Mouse (Mus musculus) megakaryocyte-erythroid progenitor cell, adult 5-6 weeks (primary cell): ENCODE measurements at regions not wholly inside any gene's neighbourhood (a gene's known extent, or its start where the extent isn't known, plus 50 kb on each side); places are given as distances from the start of the nearest gene placed in this dataset.
A peak's percentile ranks its signal among the peaks of the same experiment; 100 is the strongest.
"Not testable (repeated sequence)": the region's sequence is repeated elsewhere in the genome, so short reads cannot be mapped to it uniquely, and the experiment has no call there.

ENCODE experiments used
- ATAC-seq: replicated peaks from 2 replicates; pipeline ENCODE4 v1.8.0; 2016; ENCODE audit warnings: mild to moderate bottlenecking, inconsistent platforms; ENCODE audit not compliant: severe bottlenecking, poor library complexity, low FRiP score, low TSS enrichment

DNA sequence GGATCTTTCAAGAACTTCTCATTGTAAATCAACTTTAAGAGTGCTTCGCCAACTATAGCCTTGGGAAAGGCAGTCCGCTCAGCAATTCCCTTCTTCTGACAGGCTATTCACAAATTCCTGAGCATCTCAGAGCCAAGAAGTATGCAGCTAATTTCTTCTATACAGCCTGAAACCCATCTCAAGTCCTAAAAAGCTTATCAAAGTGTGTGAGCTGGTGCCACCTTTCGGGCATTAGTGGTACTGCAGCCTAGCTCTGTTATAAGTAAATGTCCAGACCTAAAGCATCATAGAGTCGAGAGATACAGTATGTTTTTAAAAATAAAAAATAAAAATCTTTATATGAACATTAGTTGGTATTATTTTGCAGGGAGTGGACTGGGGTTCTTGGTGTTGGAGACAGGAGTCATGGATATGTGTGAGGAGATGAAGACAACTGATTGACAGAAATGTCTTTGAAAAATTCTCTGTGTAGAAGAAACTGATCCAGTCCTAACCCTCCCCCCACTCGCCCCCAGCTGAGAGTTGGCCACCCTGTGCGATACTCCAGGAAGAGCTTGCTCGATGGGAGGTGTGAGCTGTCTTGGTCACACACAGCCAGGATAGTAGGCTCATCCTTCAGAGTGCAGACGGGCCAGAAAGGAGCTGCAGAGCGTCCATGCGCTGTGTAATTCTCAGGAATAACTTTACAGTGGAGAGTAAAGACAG is 56.4 kb downstream of the Bod1 start:
- 0 out of 2 replicates have a peak, but pooled peaks have one; percentile 32 for ATAC-seq

DNA sequence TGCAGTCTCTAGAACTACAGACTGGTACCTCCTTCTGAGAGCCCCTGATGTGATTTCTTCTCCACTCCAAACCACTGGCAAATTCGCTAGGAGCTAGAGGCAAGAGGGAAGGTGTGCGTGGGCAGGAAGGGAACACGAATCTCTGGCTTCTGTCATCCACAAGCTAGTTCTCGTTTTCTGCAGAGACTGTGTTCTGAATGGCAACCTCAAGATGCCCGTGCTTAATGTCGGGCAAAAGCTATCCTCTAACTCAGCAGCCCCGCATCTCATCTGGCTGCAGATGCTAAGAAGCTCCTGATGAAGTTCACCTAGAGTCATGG is 57.3 kb downstream of the Bod1 start:
- ATAC-seq: no peak

DNA sequence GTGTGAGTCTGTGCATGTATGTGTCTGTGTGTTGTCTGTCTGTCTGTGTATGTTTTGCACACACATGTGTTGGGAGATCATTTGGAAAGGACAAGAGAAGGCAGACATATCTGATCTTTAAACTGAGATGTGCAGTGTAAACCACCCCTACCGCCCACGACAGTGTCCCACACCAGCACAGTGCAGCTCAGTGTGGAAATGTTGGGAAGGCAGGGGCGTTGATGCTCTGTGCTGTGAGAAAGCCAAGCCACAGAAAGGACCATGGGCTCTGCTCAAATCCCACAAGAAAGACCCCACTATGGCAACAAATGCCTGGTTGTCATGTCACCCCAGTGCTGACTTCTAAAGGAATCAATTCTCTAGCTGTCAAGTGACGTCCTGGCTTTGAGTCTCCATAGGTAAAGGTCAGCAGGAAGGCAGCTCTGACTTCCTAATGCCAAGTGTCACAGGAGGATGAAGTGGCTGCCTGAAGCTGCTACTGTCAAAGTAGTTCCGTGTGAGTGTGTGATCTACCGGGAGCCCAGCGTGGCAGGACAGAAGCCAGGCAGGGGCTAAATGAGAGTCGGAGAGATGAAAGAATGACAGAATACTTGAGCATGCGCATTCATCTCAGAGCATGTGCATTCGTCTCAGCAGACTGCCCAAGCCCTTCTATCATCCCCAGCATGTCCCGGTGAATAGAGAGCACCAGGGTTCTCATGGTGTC is 57.8 kb downstream of the Bod1 start:
- ATAC-seq: no peak

DNA sequence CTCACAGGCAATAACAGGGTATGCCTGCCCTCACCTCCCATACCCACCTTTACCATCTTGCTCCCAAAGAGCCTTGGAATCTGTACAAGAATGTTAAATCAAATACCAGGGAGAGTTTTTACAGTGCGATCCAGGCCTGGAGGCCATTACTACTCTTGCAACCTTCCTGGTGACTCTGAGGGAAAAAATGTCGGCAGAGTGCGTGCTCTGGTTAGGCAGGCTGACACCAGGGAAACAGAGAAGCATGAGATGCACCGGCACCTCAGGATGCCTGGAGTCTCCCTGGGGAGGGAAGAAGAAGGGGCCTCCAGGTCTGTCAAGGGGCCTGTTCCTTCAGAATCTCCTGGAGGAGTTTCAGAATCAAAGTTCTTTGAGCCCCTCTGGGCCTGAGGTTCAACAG is 63.2 kb downstream of the Bod1 start:
- no peak for ATAC-seq

DNA sequence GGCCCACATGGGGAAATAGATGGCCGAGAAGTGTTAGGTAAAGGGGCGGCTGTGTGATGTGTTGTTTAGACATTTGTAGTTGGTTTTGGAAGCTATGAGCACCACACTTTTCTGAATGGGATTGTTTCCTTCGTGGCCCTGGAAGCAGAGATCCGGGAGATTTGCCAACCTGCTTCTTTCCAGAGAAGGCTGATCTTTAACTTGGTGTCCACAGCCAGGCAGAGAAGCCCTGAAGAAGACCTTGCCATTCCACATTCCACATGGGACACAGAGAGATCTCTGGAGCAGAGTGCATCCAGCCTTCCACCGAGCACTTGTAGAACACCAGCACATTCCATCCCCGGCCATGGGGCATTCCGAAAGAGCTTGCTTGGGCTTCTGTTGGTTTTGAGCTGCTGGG is 70.2 kb downstream of the Bod1 start:
- no peak for ATAC-seq

DNA sequence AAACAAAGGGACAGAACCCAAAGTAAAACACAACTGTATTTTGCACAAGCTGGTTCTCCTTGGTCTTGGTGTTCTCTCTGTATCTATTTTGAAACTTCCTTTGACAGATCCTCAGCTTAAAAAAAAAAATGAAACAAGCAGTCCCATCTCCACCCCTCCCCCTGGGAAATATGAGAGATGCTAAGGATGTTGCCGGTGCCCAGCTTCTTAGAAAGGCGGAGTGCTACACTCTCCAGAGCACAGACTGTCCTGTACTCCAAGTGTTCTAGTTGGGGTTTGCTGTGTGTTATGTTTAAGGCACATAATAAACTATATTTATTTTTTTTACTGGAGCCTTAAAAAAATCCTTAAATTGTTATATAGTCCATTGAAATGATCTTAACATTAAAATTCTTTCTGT is 78.1 kb downstream of the Bod1 start:
- ATAC-seq: no peak

DNA sequence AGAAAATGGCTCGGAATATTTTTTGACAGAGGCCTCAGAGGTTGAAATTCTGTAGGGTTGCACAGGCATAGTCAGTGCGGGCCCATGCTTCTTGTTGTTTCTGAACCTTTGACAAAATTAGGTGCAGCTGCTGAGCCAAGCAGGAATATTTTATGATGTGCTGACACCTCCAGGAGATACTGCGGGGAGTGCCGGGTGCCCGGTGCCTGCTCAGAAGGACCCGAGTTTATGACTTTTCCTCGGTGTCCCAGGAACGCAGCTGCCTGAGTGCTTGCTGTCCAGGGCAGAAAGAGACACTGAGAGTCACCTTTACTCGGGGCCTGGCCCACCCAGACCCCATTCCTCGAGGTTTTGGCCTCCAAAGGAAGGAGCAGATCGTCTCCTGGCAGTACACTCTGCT is 79.6 kb downstream of the Bod1 start:
- no peak for ATAC-seq

DNA sequence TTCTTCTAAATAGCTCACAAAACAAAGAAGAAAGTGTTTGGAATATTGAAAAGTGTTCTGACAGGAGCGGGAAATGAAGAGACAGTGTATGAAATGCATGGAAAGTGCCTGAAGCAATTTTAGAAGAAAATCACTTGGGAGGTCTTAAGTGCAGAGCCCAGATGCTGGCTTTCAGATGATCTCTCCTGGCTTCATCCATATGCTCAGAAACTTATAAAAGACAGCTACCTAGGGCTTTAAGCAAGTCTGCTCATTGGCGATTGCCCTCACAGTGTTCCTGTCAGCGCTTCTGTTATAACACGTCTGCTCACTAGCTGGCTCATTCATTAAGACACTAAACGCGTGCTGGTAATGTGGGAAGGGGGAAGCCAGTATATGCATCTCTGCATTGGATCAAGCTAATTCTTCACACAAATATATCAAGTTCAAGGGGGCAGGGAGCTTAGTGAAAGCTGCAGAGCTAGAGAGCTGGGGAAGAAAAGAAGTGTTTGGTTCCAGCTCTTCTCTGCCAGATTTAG is 80.6 kb downstream of the Bod1 start:
- ATAC-seq: no peak

DNA sequence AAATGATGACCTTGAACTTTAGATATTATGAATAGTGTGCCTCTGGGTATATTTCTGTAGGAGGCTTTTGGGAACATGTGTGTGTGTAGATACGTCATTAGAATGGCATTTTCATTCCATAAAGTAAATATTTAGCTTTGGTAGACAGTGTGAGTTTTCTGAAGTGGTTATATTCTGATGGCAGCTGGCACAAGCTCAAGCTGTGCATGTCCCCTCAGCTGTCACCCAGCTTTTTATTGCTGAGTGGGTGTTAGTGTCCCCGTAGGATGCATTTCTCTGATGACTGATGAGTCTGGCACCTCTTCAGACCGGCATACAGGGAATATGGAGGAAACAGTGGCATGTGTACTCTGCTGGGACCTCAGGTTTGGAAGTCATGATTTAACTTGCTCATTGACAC is 96.7 kb downstream of the Bod1 start:
- ATAC-seq: no peak

DNA sequence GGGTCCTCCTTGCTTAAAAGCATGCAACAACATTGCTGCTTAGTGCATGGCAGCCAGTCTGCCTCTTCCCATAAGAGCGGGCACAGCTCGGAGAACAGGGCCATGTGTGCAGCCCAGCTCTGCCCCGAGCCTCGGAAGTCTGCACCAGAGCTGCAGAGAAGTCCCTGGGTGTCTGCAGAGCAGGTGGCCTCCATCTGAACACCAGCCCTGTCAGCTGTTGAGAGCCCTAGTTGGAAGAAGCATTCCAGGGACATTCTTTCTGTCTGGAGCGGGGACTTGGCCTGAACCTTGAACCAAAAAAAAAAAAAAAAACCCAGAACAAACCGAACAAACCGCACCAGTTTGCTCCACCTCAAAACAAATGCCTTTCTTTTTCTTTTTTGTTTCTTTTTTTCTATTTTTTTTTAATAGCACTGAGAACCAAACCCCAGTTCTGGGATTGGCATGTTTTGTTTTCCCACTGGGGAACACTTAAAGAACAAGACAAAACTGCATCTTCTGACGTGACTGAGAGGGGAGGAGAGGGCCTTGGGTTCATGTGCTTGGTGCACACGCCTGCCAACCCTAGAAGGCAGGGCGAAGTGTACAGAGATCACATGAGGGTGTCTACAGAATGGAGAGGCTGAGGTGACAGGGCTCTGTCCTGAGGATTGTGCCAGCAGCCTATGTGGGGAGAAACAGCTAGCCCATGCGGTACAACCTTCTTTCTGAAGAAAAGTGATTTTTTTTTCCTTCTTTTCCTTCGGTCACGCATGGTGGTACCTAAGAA is 106.8 kb downstream of the Bod1 start:
- no peak for ATAC-seq

DNA sequence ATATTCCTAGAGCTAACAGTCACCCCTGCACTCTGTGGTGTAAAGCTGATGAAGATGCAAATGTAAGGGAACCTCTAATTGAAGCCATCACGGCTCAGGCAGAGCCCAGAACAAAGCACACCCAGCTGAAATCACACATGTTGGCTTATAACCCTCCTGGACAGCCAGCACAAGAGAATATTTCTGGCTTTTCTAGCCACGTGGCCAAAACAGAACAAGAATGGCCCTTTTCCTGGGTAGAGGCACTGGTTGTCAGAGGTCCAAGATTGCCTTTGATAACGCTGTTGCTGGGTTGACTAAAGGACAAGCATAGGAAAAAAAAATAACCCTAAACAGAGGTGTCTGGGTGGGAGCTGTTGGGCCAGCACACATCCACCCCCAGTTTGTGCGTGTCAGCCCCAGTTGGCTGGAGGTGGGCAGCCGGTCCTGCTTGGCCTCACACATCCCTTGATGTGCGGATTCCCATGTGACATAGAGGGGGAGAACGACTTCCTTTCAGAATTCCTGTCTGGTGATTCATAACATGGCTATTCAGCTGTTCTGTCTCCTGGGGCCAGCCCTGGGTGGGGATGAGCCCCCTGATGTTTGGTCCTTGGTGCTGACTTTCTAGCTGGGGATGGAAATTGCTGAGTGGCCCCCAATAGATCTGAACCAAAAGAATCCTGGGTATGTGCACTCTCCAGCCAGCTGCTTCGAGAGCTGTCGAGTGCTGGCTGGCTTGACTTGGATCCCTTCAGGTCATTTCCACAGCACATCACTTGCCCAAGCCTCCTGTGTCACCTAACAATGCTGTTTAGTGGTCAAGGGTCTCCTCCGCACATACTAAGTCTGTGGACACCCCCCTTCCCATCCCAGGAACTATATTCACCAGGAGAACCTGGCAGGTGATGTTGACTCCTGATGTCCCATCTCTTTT is 107.6 kb downstream of the Bod1 start:
- ATAC-seq: no peak

DNA sequence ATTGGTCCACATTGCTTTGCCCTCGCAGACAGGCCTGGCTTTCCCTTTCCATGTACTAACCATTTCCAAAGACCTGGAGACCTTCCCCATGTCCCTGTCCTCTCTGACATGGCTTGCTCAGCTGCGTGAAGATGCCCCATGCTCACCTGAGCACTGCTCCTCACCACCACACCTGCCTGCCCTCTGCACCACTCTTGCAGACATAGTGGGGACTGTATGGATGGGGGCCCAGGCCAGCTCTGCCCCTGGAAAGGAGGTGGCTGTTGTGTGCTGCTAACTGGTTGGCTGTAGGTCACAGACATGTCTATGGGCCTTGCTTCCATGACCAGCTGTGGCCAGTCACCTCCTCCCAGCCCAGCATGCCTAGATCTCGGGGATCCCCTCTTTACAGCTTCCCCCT is 108.7 kb downstream of the Bod1 start:
- no peak for ATAC-seq

DNA sequence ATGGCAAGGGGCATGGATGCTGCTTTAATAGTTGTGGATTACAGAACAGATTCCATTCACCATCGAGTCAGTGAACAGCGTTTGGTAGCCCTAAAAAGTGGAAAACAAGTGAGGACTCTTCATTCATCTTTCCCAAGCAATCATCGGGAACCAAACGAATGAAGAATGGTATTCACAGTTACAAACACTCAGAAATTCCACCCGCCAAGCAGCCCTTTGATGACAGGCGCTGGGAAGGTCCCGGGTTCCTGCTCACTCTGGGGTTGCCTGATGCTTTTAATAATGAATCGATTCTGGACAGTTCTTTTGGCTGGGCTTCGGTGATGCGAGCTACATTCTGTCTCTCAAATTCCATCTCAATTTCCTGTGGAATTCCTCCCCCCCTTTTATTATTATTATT is 110.9 kb downstream of the Bod1 start:
- ATAC-seq: no peak

DNA sequence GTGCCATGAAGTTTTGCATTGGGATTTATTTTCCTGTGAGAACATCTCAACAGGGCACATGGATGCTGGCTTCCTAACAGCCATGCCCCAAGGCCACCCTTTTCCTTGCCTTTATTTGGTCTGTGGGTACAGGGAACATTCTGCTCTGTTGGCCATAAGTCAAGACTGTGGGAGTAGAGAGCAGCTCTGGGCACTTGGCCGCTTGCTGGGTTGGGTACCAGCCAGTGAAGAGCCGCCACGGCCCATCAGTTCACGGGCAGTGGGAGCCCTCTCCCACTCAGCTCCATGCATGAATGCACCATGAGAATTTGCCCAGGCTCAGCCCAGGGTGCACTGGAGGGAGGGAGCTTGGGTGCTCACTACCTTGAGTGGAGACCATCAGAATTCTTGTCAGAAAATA is 116.6 kb downstream of the Bod1 start:
- ATAC-seq: no peak

DNA sequence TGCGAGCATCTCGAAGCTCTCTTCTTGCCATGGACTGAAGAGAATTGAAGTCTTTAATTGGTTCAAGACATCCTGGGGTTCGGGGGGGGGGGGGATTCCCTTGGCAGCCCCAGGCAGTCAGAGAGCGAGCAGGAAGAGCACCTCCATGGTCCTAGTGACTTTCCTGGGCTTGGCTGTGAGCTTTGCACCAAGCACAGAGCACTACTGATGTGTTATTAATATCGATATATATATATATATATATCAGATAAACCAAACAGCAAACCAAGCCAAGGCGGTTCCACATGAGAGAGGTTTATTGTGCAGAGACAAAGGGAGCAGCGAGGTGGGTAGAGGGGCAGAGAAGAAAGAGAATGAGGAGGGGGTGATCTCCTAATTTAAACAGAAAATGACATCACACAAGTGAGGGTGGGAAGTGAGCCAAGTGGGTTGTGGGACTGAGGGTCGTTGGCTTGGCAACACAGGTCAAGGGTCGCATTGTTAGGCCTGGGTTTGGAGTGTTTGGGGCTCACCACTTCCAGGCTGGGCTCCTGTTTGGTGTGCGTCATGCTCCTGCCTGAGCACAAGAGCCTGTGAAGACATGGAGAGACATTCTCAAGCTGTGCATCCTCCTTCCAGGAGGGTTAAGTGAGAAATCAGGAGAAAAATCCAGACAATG is 119.9 kb downstream of the Bod1 start:
- ATAC-seq: no peak

DNA sequence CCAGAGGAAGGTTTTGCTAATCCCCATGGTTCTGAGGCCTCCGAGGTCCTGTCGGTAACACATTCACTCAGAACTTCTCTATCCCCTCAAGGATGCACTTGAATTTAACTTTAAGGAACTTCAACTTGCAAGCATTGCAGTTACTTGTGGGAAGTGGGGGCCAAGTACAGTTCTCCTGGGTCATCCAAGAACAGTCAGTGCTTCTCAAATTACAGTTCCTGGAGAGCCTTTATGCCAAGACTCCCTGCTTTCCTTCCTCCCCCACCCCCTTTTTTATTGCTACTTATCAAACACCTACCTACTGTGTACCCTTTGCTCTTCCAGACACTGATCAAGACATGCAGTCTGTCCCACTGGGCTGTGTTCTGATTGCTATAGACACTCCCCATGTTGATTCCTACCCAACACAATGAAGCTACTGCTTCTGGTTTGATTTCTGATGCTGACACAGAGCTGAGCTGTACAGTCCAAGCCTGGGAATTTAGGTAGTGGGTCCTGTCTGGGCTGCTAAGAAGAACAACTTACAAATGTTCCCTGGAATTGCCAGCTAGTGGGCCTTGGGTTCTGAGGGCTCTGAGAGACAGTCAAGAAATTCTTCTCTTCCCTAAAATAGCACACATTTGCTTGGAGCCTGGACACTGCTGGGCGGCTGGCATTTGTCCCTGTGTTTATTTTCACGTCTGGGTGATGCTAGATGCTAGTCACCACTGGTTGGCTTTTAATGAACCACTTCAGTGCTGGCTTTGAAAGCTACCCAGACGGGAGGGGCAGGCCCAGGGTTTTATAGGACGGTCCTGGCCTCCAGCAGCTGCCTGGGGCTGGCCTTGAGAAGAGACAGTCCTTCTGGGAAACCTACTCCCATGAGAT is 120.7 kb downstream of the Bod1 start:
- ATAC-seq: no peak

DNA sequence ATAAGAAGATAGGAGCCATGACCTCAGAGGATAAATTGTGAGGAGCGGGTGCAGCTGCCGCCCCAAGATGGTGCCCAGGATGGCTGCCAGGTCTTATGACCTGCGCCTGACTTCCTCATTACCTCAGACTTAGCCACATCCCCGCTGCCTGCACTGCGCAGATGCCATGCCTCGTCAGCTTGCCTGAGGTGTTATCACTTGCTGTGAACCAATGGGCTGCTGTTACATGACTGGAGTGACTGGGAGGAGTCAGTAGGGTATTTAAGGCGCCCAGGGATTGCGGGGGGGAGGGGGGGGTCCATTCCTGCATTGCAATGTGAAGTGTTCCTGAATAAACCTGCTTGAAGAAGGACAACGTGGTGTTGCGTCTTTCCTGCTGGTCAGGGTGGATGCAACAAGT is 126.2 kb downstream of the Bod1 start:
- not testable (repeated sequence) for ATAC-seq

DNA sequence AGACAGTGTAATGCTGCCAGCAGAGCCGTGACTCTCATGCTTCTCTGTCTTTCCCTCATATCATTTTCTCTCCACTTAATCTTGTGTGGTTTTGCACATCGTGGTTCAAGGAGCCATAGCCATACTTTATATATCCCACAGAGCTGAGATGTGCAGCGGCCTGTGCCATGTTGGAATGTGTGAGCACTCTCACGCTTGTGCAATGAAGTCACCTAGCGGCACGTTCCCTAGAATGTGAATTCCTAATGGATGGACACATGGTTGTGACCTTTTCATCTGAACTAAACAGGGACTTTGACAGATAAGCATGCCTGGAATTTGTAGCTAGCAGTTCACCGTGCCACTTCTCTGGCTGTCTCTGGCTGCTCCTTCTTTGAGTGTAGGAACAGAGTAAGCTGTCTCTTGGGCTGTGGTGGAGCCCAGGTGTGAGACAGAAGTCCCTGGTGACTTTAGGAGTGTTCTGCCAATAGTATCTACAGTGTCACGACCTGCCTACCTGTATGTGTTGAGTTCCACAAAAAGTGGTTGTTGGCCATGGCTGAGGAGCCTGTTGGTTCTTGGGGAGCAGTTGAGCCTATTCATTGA is 129.0 kb downstream of the Bod1 start:
- no peak for ATAC-seq
